Mouse (Mus musculus) colon, adult 2 months (tissue): Measurements from ENCODE around the gene Pnn. TPM values are rescaled to one million over a fixed set of nuclear protein-coding genes. Genes with fewer than 3 reads are reported as not detected.

Source experiments
- polyA plus RNA-seq: library from polyadenylated mRNA; depleted of rRNA; stranded (reverse); fragments of >200 nt; gene quantifications from 2 replicates; pipeline ENCODE4 v1.2.3, GENCODE M21; 2012; rRNA removed

Gene Pnn
- polyA plus RNA-seq: 12.1 TPM in 2 replicates

GRCm38 (mm10) chr12:59066448-59067077 lies at the start of gene Pnn:
Gene Pnn, plus strand, starts transcription at chr12:59066884.

GRCm38 (mm10) chr12:59060993-59061595 lies 5.6 kb upstream of the Pnn start, which contains the start of gene Trappc6b:
Gene Trappc6b, minus strand, starts transcription at chr12:59061472.

DNA sequence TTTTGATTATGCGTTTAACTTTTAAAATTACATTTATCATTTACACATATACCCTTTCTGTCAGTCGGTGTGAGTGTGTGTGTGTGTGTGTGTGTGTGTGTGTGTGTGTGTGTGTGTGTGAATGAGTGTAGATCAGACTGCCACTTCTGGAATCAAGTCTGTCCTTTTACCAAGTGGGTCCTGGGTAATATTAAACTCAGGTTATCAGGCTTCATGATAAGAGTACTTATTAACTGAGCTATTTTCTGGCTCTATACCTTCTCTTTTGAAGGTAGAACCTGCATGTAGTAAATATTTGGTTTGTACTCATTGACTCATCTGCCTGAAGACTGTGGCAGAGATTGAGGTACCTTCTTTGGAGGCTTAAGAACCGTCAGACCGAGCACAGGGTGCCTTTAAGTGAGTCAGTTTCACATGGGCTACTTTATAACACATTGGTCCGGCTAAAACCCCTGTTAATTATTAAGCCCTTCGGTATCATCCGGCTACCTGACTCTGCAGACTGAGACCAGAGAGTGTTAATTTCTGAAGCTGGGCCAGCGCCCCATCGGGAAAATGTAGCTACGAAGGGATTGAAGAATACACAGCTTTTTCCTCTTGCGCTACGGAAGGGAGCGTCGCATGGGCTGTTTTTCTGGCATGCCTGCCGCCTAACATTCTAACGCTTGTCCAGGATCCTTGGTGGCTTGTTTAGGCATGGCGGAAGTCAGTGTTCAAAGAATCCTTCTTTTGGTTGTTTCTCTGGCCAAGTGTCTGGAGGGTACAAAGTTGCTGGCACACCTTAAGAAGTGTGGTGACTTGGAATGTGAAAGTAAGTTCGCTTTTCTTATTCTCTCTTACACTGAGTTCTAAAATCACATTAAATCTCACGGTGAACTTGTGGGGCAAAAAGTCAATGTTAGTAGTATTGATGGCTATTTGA lies 28.7 kb downstream of the Pnn start, which contains the start of gene Mia2:
TSS of gene Mia2 (plus strand) at position 696 of the 922 bp plus-strand sequence.

Other genes with a start within 250 kb of the Pnn start
- gene Sec23a, start 54.9 kb upstream of the Pnn start, polyA plus RNA-seq: 12.9 and 13.1 TPM in 2 replicates
- 2.7 and 3.2 TPM in 2 replicates for gene Gemin2, start 53.5 kb upstream of the Pnn start, polyA plus RNA-seq
- 87.0 and 113 TPM in 2 replicates for gene Trappc6b, start 5.4 kb upstream of the Pnn start, polyA plus RNA-seq
- gene Mia2, start 28.9 kb downstream of the Pnn start, polyA plus RNA-seq: 21.4 and 22.9 TPM in 2 replicates
- gene Fbxo33, start 152.8 kb downstream of the Pnn start, polyA plus RNA-seq: 6.6 and 6.8 TPM in 2 replicates